Mouse (Mus musculus): ENCODE measurements around the gene Gm37240.

DNA sequence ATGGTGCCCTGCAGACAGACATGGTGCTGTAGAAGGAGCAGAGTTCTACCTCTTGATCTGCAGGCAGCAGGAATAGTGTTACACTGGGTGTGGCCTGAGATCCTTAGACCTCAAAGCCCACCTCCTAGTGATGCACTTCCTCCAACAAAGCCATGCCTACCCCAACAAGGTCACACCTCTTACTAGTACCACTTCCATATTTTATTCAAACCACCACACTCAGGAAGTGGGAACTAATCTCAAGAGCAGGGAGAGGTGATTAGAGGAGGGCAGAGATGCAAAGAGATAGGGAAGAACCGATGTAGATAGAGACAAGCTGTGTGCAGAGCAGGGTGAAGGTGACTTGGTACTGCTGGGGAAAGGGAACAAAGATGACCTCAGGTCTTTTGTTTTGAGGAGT, 773.8 kb downstream of the Gm37240 start:
- TF ChIP-seq CHD2 (IDR thresholded peaks at IDR 0.05; ENCODE audit: low read depth, low read length) (no peak), MAFK (IDR thresholded peaks at IDR 0.05; ENCODE audit: insufficient read depth, low read depth, low read length) (no peak), ZC3H11A (IDR thresholded peaks at IDR 0.05; ENCODE audit: borderline replicate concordance, low read depth, low read length) (no peak), ZNF384 (IDR thresholded peaks at IDR 0.05; ENCODE audit: low read depth, low read length) (no peak), HCFC1 (IDR thresholded peaks at IDR 0.05; ENCODE audit: borderline replicate concordance, insufficient read depth, low read length) (no peak)

All from ES-E14 (cell line).